Mouse (Mus musculus) CH12.LX (cell line): ENCODE measurements at regions not wholly inside any gene's neighbourhood (a gene's known extent, or its start where the extent isn't known, plus 50 kb on each side); places are given as distances from the start of the nearest gene placed in this dataset.

Source experiments
- CHD2 ChIP-seq: IDR thresholded peaks from 2 replicates; pipeline ENCODE4 v1.6.1; 2011; ENCODE audit warnings: low read length, improper control_type of control experiment
- CTCF ChIP-seq, 2 experiments: IDR thresholded peaks in 1 of 2; conservative IDR thresholded peaks in 1 of 2; 2 replicates each; pipeline ENCODE4 v1.5.1; 2011 to 2012; ENCODE audit warnings: low read depth in 2 of 2, low read length in 2 of 2, improper control_type of control experiment in 1 of 2, inconsistent platforms in 1 of 2, mild to moderate bottlenecking in 1 of 2, moderate library complexity in 1 of 2
- E2F4 ChIP-seq: IDR thresholded peaks from 2 replicates; pipeline ENCODE4 v1.6.1; 2011; ENCODE audit warnings: low read depth, low read length, improper control_type of control experiment; ENCODE audit not compliant: insufficient replicate concordance
- ELF1 ChIP-seq: IDR thresholded peaks from 2 replicates; pipeline ENCODE4 v1.6.1; 2014; ENCODE audit warnings: low read depth, mild to moderate bottlenecking, inconsistent platforms, low read length, improper control_type of control experiment
- EP300 ChIP-seq: IDR thresholded peaks from 2 replicates; pipeline ENCODE4 v1.6.1; 2011; ENCODE audit warnings: low read length, improper control_type of control experiment
- HCFC1 ChIP-seq: IDR thresholded peaks from 2 replicates; pipeline ENCODE4 v1.6.1; 2012; ENCODE audit warnings: low read depth, mild to moderate bottlenecking, inconsistent platforms, low read length, improper control_type of control experiment
- MAX ChIP-seq: IDR thresholded peaks from 2 replicates; pipeline ENCODE4 v1.6.1; 2011; ENCODE audit warnings: low read length, improper control_type of control experiment
- MAZ ChIP-seq: IDR thresholded peaks from 2 replicates; pipeline ENCODE4 v1.6.1; 2012; ENCODE audit warnings: low read depth, mild to moderate bottlenecking, inconsistent platforms, low read length, improper control_type of control experiment, moderate library complexity
- PAX5 ChIP-seq: IDR thresholded peaks from 2 replicates; pipeline ENCODE4 v1.6.1; 2012; ENCODE audit warnings: low read length, inconsistent platforms, mixed read lengths
- POLR2A ChIP-seq: IDR thresholded peaks from 2 replicates; pipeline ENCODE4 v1.6.1; 2011; ENCODE audit warnings: low read depth, mild to moderate bottlenecking, improper control_type of control experiment, low read length
- TCF12 ChIP-seq: IDR thresholded peaks from 2 replicates; pipeline ENCODE4 v1.6.1; 2014; ENCODE audit warnings: low read depth, mild to moderate bottlenecking, inconsistent platforms, low read length, improper control_type of control experiment
- UBTF ChIP-seq: IDR thresholded peaks from 2 replicates; pipeline ENCODE4 v1.6.1; 2012; ENCODE audit warnings: low read depth, mild to moderate bottlenecking, inconsistent platforms, low read length, improper control_type of control experiment, moderate library complexity
- USF1 ChIP-seq: IDR thresholded peaks from 2 replicates; pipeline ENCODE4 v1.6.1; 2014; ENCODE audit warnings: low read depth, mild to moderate bottlenecking, inconsistent platforms, low read length, improper control_type of control experiment
- USF2 ChIP-seq: conservative IDR thresholded peaks from 2 replicates; pipeline ENCODE4 v1.6.1; 2011; ENCODE audit warnings: low read depth, low read length, improper control_type of control experiment

DNA sequence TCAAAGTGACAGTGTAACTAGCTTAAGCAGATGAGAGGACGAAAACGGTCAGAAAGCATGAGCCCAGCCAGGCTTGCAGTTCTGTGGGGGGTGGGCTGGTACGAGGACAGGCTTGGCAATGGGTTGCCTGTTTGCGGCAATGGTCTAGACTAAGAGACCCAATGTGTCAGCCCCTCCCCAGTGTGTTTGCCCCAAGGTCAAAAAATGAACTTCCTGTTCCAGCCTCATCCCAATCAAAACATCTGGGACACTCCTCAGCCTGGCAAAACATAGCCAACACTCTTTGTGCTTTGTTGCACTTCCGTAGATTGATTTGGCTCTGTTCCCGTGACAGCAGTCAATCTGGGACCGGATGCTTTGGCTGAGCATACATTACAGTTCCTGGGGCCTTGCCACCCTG is 132.7 kb upstream of the Ces5a start:
- TF ChIP-seq UBTF = no peak
- TF ChIP-seq USF2 = no peak
- no peak for TF ChIP-seq CTCF (conservative IDR thresholded peaks at IDR 0.05 in 1 of 2, IDR thresholded peaks at IDR 0.05 in 1 of 2; ENCODE audit: low read depth in 2 of 2, low read length in 2 of 2)
- TF ChIP-seq POLR2A = no peak
- TF ChIP-seq TCF12 = no peak
- no peak for TF ChIP-seq CHD2
- TF ChIP-seq EP300 = no peak
- TF ChIP-seq E2F4 = no peak
- TF ChIP-seq PAX5 = no peak
- TF ChIP-seq MAZ = no peak
- TF ChIP-seq MAX = no peak
- no peak for TF ChIP-seq HCFC1
- no peak for TF ChIP-seq USF1
- TF ChIP-seq ELF1 = no peak
